Mouse (Mus musculus): ENCODE data around the gene Ccdc106.

GRCm38 (mm10) chr7:4999876-5000275 lies 20.5 kb upstream of the Ccdc106 start:
- TF ChIP-seq CTCF (IDR thresholded peaks at IDR 0.05; ENCODE audit: low read depth): peak; percentile 49
- no peak for TF ChIP-seq EP300 (IDR thresholded peaks at IDR 0.05; ENCODE audit: low read depth)

Measured in liver, postnatal 0 days (tissue).